Mouse (Mus musculus): ENCODE data around the gene Mrtfb.

DNA sequence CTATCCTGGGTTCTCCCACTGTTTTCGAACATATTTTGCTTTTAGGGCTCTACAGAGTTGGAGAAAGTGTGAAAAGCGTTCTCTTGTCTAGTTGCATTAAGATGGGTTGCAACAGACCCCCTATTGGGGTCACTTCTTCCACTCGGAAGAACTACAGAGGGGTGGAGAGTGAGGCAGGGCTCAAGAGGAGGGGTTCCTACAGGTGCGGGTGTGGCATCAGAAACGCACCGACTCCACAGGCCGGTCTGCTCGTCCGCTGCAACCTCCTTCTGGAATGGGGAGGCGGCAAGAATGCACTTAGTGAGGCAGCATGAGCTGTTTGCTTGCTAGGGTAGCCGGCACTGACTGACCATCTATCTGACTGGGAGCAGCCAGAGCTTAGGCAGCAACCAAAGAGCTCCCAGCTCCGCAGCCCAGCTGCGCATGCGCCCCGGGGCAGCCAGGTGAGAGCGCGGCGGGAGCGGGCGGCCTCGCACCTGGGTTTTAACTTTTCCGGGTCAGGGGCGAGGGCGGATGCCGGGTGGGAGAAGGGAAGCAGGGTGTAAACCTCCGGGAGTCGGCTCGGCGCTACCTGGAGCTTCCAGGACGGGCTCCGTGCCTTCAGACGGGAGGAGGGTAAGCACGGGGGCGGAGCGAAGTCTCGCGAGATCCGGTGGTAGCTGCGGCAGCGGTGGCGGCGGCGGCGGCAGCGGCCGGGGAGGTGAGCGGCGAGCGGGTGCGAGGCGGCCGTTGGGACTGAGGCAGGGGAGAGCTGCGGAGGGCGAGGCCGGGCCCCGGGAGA, at the start of gene Mrtfb:
- TF ChIP-seq CTCF (IDR thresholded peaks at IDR 0.05; ENCODE audit: extremely low read depth, insufficient read depth, low read length) (no peak), POLR2A (IDR thresholded peaks at IDR 0.05; ENCODE audit: extremely low read depth, insufficient read depth, low read length) (peak; percentile 76)

Measured in cortical plate, adult 2 months (tissue).